Mouse (Mus musculus) bone marrow, adult 2 months (tissue): ENCODE data around the gene Mup19. TPM values are rescaled to one million over a fixed set of nuclear protein-coding genes. Genes with fewer than 3 reads are reported as not detected.
A peak's percentile ranks its signal among the peaks of the same experiment; 100 is the strongest.
"Not testable (repeated sequence)": the region's sequence is repeated elsewhere in the genome, so short reads cannot be mapped to it uniquely, and the experiment has no call there.

Source experiments
- H3K27ac ChIP-seq: fragments of 200-500 bp; 2 replicates; pipeline ENCODE4 v1.5.1; 2012; ENCODE audit warnings: low read depth, mild to moderate bottlenecking, control low read depth, inconsistent platforms, low read length; ENCODE audit not compliant: control insufficient read depth, poor library complexity, insufficient read depth
- H3K4me1 ChIP-seq: fragments of 200-500 bp; 2 replicates; pipeline ENCODE4 v1.6.1; 2011; ENCODE audit warnings: low read length; ENCODE audit not compliant: control insufficient read depth, insufficient read depth
- H3K4me3 ChIP-seq: fragments of 200-500 bp; replicated peaks from 2 replicates; pipeline ENCODE3; 2011; ENCODE audit warnings: mild to moderate bottlenecking, low read depth, low read length, control low read depth; ENCODE audit not compliant: control insufficient read depth
- CTCF ChIP-seq: fragments of 200-500 bp; IDR thresholded peaks from 2 replicates; pipeline ENCODE4 v1.5.1; 2011; ENCODE audit warnings: low read length, control low read depth; ENCODE audit not compliant: control insufficient read depth, insufficient read depth
- POLR2A ChIP-seq: fragments of 200-500 bp; IDR thresholded peaks from 2 replicates; pipeline ENCODE4 v1.6.1; 2011; ENCODE audit warnings: low read depth, mild to moderate bottlenecking, control low read depth, low read length, borderline replicate concordance; ENCODE audit not compliant: control insufficient read depth
- WGBS: fragments of 180-500 bp; shearing (Covaris S2); methylation state at CpG from one replicate; pipeline ENCODE4 v1.1.7; 2018; 5-methylcytosine and 5-hydroxymethylcytosine counted together
- polyA plus RNA-seq: library from polyadenylated mRNA; stranded (reverse); fragments of >200 nt; gene quantifications from 2 replicates; pipeline ENCODE4 v1.2.4, GENCODE M21; 2011; ENCODE audit warnings: low replicate concordance; ENCODE audit not compliant: missing spikeins, insufficient read depth, insufficient read length

Gene Mup19
- 99.7 TPM in 1 of 2 replicates, not detected in the other for polyA plus RNA-seq

DNA sequence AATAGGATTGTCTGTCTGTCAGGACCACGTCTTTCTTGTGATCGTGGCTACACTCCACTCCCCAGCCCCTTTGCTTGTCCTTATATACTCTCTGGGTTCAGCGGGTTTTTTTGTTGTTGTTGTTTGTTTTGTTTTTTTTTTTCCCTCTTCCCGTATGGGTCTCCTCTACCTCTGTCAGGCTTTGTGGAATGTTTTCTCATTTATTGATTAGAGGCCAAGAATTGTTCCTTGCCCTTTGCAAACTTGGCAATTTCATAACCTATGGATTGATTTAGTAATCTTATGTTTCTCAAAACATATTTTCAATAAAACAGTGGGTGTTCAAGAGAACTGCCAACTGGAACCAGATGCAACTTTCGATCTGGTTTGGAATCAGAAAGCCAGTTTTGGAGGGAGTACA lies at the start of gene Mup19:
Gene Mup19, minus strand, starts transcription at position 101 of the 400 bp plus-strand sequence.
- not testable (repeated sequence) for H3K27ac ChIP-seq, H3K4me1 ChIP-seq, H3K4me3 ChIP-seq
- 82% methylated on average over 1 of the region's 5 CpGs for WGBS

DNA sequence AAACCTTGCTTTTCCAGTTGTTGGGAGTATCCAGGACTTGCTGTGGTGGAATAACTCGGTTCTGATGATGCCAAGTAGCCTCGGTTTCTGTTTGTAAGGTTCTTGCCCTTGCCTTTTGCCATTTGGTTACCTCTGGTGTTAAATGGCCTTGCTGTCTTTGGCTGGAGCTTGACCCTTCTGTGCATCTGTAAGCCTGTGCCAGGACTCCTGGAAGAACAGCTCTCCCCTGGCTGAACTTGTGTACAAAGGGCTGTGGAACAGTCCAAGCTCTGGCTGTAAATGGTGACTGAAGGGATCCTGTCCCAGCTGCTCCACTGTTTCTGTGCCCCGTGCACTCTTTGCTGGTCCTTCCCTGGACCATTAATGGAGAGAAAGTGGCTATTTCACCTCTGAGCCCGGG lies 47.1 kb upstream of the Mup19 start:
- Histone ChIP-seq H3K4me3 (no peak overlapping the region), H3K27ac (no peak overlapping the region), H3K4me1 (no peaks in the 10 kb centered on the region)
- 57% methylated on average over 4 of the region's 4 CpGs for WGBS
- TF ChIP-seq CTCF (no peak), POLR2A (no peak)

- Histone ChIP-seq H3K27ac (no peak overlapping the region), H3K4me3 (no peak overlapping the region), H3K4me1 (no peaks in the 10 kb centered on the region)
- TF ChIP-seq POLR2A (no peak; the same call in 1 of the 2 replicates), CTCF (no peak)
- 82% methylated on average over 15 of the region's 15 CpGs for WGBS
These were observed 41.1 kb upstream of the Mup19 start for GRCm38 (mm10) chr4:61823185-61823584.

DNA sequence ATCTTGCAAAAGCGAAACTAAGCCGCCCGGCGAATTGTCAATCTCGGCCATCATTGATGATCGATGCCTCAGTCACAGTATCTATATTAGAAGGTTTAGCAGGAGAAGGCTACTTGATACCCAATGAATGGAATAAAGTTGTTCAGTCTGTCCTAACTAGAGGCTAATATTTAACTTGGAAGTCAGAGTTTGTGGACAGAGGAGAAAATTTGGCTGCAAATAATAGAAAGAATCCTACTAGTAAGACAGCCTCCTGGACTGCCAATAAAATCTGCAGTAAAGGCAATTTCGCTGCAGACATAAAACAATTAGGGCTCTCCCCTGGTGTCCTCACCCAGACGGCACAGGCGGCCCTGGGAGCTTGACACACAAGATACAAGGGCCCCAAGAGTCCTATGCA lies 40.5 kb upstream of the Mup19 start:
- 81% methylated on average over 9 of the region's 9 CpGs for WGBS
- H3K27ac ChIP-seq, H3K4me1 ChIP-seq, H3K4me3 ChIP-seq: not testable (repeated sequence)

- H3K27ac ChIP-seq: no peak overlapping the region
- TF ChIP-seq CTCF (no peak), POLR2A (no peak)
- WGBS: 73% methylated on average over 2 of the region's 2 CpGs
- no peaks in the 10 kb centered on the region for H3K4me1 ChIP-seq
- no peak overlapping the region for H3K4me3 ChIP-seq
These were observed 33.5 kb upstream of the Mup19 start for GRCm38 (mm10) chr4:61815602-61816001.

DNA sequence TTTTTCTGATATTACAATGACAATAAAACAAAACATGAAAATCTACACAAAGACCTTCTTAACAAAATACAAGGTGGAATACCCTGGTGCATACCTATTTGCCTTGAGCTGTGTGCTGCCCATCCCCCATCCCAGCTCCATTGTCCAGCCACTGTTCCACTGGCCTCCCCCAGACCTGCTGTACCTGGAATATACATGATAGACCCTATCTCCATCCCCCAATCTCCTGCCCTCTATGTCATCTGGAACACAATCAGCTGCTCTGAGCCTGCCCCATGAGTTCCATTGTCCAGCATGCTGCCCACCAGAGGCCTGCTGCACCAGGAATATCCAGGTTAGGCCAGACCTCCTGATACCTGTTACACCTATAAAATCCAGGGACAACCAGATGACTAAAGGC lies 31.4 kb upstream of the Mup19 start:
- Histone ChIP-seq H3K27ac (no peak overlapping the region), H3K4me1 (no peaks in the 10 kb centered on the region), H3K4me3 (no peak overlapping the region)
- no peak for TF ChIP-seq CTCF
- TF ChIP-seq POLR2A: no peak

GRCm38 (mm10) chr4:61811193-61811592 lies 29.1 kb upstream of the Mup19 start:
- not testable (repeated sequence) for H3K27ac ChIP-seq, H3K4me1 ChIP-seq, H3K4me3 ChIP-seq
- WGBS: 21% methylated on average over 2 of the region's 2 CpGs
- peak; percentile 28; the same call in 1 of the 2 replicates for TF ChIP-seq CTCF

DNA sequence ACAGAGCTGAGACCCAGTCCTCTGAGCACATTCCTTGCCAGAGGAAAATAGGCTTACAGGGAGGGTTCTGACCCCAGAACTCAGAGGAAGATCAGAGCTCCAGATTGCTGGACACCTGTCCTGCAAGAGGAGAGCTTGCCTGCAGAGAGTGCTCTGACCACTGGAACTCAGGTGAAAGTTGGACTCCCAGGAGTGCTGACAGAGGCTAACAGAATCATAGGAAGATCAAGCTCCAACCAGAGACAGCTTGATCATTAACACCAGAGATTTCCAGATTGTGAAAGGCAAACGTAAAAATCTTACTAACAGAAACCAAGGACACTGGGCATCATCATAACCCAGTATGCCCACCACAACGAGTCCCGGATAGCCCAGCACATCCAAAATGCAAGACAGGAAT lies 26.9 kb upstream of the Mup19 start:
- not testable (repeated sequence) for H3K4me3 ChIP-seq, H3K4me1 ChIP-seq, H3K27ac ChIP-seq
- WGBS: 76% methylated on average over 3 of the region's 3 CpGs

DNA sequence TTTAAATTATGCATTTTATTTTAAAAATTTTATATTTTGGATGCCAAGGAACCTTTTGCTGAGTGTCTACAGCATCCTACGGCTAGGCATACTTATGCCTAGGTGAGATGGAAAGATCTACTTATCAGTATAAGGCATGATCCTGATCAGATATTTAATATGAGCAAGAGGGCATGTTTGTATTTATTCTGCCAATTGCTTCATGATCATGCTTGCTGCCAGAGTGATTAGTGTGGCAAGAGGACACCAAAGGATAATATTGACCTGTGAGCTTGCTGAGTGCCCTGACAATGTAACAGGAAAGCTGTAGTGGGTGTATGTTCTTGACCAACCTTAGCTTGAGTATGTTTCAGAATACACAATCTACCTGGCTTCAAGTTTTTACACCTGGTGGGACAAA lies 7.6 kb upstream of the Mup19 start:
- not testable (repeated sequence) for H3K4me3 ChIP-seq, H3K4me1 ChIP-seq, H3K27ac ChIP-seq
- 93% methylated on average over 1 of the region's 1 CpGs for WGBS

GRCm38 (mm10) chr4:61784231-61784630 lies 2.2 kb upstream of the Mup19 start:
- not testable (repeated sequence) for H3K4me1 ChIP-seq, H3K4me3 ChIP-seq, H3K27ac ChIP-seq
- WGBS: 86% methylated on average over 1 of the region's 1 CpGs

Other genes with a start within 250 kb of the Mup19 start
- 8.4 and 49.5 TPM in 2 replicates for gene Mup17, start 186.4 kb downstream of the Mup19 start, polyA plus RNA-seq
- gene Mup18, start 108.1 kb downstream of the Mup19 start, polyA plus RNA-seq: not detected in 2 replicates
- gene Mup5, start 53.0 kb upstream of the Mup19 start, polyA plus RNA-seq: not detected in 2 replicates